Mouse (Mus musculus) thymus, postnatal 36 days (tissue): ENCODE data around the gene Dlg4.

Experiments used
- DNase-seq, 2 experiments: peaks; one replicate each; pipeline ENCODE4 v3.0.0; 2022; ENCODE audit warnings: mixed read lengths in 2 of 2

Gene Dlg4

GRCm38 (mm10) chr11:70016669-70017068, at the start of gene Dlg4:
Dlg4 (plus strand) TSS chr11:70016942.
- DNase-seq = no peak

GRCm38 (mm10) chr11:69968793-69969192, 47.9 kb upstream of the Dlg4 start:
- no peak for DNase-seq

GRCm38 (mm10) chr11:69970222-69970621, 46.5 kb upstream of the Dlg4 start:
- no peak for DNase-seq

GRCm38 (mm10) chr11:69970775-69971174, 46.0 kb upstream of the Dlg4 start:
- no peak for DNase-seq

- no peak for DNase-seq
Observed at GRCm38 (mm10) chr11:69974907-69975306, 41.8 kb upstream of the Dlg4 start.

- no peak for DNase-seq
Observed at GRCm38 (mm10) chr11:69976271-69976670, 40.5 kb upstream of the Dlg4 start.

GRCm38 (mm10) chr11:69979827-69980195, 36.9 kb upstream of the Dlg4 start:
- no peak for DNase-seq

GRCm38 (mm10) chr11:69980196-69981140, 36.3 kb upstream of the Dlg4 start:
- peak; percentile 89 to 91 for DNase-seq

- DNase-seq = no peak
Observed at GRCm38 (mm10) chr11:69981141-69981762, 35.5 kb upstream of the Dlg4 start, which contains the start of gene Ctdnep1. Ctdnep1 (plus strand) TSS chr11:69981156.

- DNase-seq = no peak
Observed at GRCm38 (mm10) chr11:69982225-69982624, 34.5 kb upstream of the Dlg4 start, which contains the start of gene Elp5. Elp5 (minus strand) TSS chr11:69982517.

GRCm38 (mm10) chr11:69982877-69983276, 33.9 kb upstream of the Dlg4 start:
- no peak for DNase-seq

- no peak for DNase-seq
Observed at GRCm38 (mm10) chr11:69983377-69983776, 33.4 kb upstream of the Dlg4 start.

GRCm38 (mm10) chr11:69984431-69984830, 32.3 kb upstream of the Dlg4 start:
- no peak for DNase-seq

GRCm38 (mm10) chr11:69989949-69990348, 26.8 kb upstream of the Dlg4 start:
- no peak for DNase-seq

- peak; percentile 93 for DNase-seq
Observed at GRCm38 (mm10) chr11:69990850-69991691, 25.7 kb upstream of the Dlg4 start, which contains the start of gene Gabarap. Gabarap (plus strand) TSS chr11:69991143.

GRCm38 (mm10) chr11:69991711-69992110, 25.0 kb upstream of the Dlg4 start:
- no peak for DNase-seq

GRCm38 (mm10) chr11:69992396-69992795, 24.3 kb upstream of the Dlg4 start:
- no peak for DNase-seq

- no peak for DNase-seq
Observed at GRCm38 (mm10) chr11:69992932-69993331, 23.8 kb upstream of the Dlg4 start.

GRCm38 (mm10) chr11:69994401-69995090, 22.2 kb upstream of the Dlg4 start:
- DNase-seq = no peak

GRCm38 (mm10) chr11:69995391-69995960, 21.3 kb upstream of the Dlg4 start, which contains the start of gene Phf23:
Phf23 (plus strand) TSS chr11:69995777.
- peak; percentile 95 to 99 for DNase-seq

- DNase-seq = peak; percentile 76 to 83
Observed at GRCm38 (mm10) chr11:69996161-69997061, 20.3 kb upstream of the Dlg4 start.
